Mouse (Mus musculus) urinary bladder, adult 2 months (tissue): ENCODE results near the gene Acot2. TPM values are rescaled to one million over a fixed set of nuclear protein-coding genes. Genes with fewer than 3 reads are reported as not detected.
"Not testable (repeated sequence)": the region's sequence is repeated elsewhere in the genome, so short reads cannot be mapped to it uniquely, and the experiment has no call there.

ENCODE experiments used
- DNase-seq: peaks from one replicate; pipeline ENCODE4 v3.0.0; 2022; ENCODE audit warnings: low spot score
- polyA plus RNA-seq: library from polyadenylated mRNA; depleted of rRNA; stranded (reverse); fragments of >200 nt; gene quantifications from 2 replicates; pipeline ENCODE4 v1.2.3, GENCODE M21; 2012; rRNA removed

The Acot2 gene
- polyA plus RNA-seq, 1 experiment = 13.2 TPM

GRCm38 (mm10) chr12:84038241-84038640 is 50.6 kb downstream of the Acot2 start, which contains the start of gene Acot4:
Gene Acot4 (plus strand): TSS chr12:84038379.
- DNase-seq = not testable (repeated sequence)

GRCm38 (mm10) chr12:84038691-84039111 is 51.0 kb downstream of the Acot2 start, which contains the start of gene Gm49366:
Gene Gm49366 (plus strand): TSS chr12:84038935.
- DNase-seq = peak; percentile 38

DNA sequence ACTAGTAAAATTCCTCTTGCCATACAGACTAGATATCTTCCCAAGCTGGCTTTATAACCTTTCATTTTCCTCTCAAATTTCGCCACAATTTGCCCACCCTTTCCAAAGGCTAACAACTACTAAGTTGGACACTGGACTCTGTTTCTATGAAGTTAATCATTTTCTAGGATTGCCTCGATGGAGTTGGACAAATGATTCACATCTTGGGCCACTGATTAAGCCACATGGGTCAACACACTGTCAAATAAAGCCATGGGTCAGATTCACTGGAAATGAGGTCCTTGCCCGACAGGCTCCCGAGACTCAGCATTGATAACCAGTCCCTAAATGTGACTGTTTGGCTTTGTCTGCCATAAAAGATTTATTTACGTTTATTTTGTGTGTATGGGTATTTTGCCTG is 54.6 kb downstream of the Acot2 start:
- no peak for DNase-seq

Other genes with a start within 250 kb of the Acot2 start
- gene Papln, start 224.2 kb upstream of the Acot2 start, polyA plus RNA-seq = 2.1 TPM in 2 replicates
- gene Numb, start 65.9 kb upstream of the Acot2 start, polyA plus RNA-seq = 50.7 and 59.7 TPM in 2 replicates
- gene Riox1, start 37.3 kb upstream of the Acot2 start, polyA plus RNA-seq = 8.6 and 9.2 TPM in 2 replicates
- not detected in 2 replicates for gene Heatr4, start 3.0 kb upstream of the Acot2 start, polyA plus RNA-seq
- 32.9 and 36.7 TPM in 2 replicates for gene Acot1, start 21.6 kb downstream of the Acot2 start, polyA plus RNA-seq
- gene Acot4, start 50.5 kb downstream of the Acot2 start, polyA plus RNA-seq = 0.72 and 0.74 TPM in 2 replicates
- not detected in 2 replicates for gene Gm49366, start 51.1 kb downstream of the Acot2 start, polyA plus RNA-seq
- not detected in 2 replicates for gene Acot3, start 64.3 kb downstream of the Acot2 start, polyA plus RNA-seq
- 0.06 and 0.15 TPM in 2 replicates for gene Acot5, start 81.5 kb downstream of the Acot2 start, polyA plus RNA-seq
- 5.2 and 5.6 TPM in 2 replicates for gene Acot6, start 112.8 kb downstream of the Acot2 start, polyA plus RNA-seq
- 7.7 and 10.0 TPM in 2 replicates for gene Dnal1, start 126.5 kb downstream of the Acot2 start, polyA plus RNA-seq
- 0.19 and 0.34 TPM in 2 replicates for gene Pnma1, start 160.6 kb downstream of the Acot2 start, polyA plus RNA-seq
- gene Elmsan1, start 231.0 kb downstream of the Acot2 start, polyA plus RNA-seq = 11.9 and 16.0 TPM in 2 replicates